Mouse (Mus musculus) mouse embryonic stem cell (cell line): ENCODE results near the gene Pum3.

Experiments used
- in situ Hi-C, 2 experiments: fragments of 300-500 bp; cut with MboI; formaldehyde crosslinking; loops; 1 replicate in 1 of 2; 3 replicates in 1 of 2; pipeline ENCODE4 v1.14.3; 2019 to 2020; ENCODE audit warnings: low sequenced_read_pairs in 2 of 2, low pct_unique_long_range_greater_than_20kb in 1 of 2, mixed read lengths in 1 of 2; ENCODE audit not compliant: unreplicated experiment in 1 of 2

Pum3 gene

GRCm38 (mm10) chr19:27429745-27430251, at the start of gene Pum3:
Gene Pum3, minus strand, starts transcription at chr19:27429825.
- in situ Hi-C loops, result no loop called here

DNA sequence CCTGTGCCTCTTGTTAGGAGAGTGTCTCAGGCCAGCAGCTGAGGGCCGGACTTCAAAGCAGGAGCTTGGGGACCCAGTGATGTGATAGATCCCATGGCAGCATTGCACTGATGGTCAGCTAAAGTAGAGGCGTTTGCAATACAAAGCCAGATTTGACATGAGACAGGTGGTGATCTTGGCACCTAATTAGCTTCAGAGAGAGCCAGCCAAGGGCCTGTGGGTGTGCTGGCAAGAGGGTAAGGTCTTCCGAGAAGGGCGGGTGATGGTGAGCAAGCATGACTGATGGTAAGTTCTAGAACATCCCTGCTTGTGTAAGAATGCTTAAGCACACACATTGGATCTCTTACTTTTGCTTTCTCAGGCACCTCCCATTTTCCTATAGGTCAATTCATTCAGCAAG, 37.1 kb upstream of the Pum3 start:
- in situ Hi-C loops, result loop anchor here in 1 of 2 experiments (10.0 kb wide), 1 partner anchor 208 kb away; no protein-coding TSS in a partner anchor

DNA sequence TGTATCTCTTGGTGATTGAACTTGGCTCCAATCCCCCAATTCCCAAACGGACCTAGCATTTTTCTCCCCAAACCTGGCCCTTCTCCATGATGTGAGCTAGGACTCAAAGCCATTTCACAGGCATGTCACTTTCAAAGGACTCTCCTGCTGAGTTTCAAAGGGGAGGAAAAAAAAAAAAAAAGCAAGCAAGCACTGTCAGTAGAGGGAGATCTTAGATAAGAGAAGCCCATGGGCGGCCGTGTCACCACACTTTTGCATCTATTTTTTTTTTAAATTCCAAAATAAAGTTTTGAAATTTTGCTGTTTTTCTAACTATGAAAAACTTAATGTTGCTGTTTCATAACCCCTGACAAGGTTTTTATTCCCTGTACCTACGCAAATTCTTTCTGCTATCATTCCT, 33.0 kb upstream of the Pum3 start:
- in situ Hi-C loops, result loop anchor here in 1 of 2 experiments (10.0 kb wide), 1 partner anchor 212 kb away; no protein-coding TSS in a partner anchor

DNA sequence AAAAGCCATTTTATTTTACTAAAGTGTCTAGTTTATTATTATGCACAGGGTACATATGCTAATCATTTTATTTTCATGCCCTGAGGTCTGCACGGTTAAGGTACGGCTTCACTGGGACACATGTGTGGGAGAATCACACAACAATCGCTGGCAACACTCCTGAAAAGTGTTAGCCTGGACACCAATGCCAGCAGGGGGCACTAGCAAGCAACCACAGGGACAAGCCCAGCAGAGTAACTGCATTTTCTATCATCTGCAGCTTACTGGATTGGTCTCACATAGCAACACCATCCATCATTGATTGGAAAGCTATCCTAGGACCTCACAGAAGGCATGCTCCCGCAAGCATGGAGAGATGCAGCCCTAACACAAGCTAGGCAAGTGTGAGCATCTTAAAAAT, 20.8 kb upstream of the Pum3 start:
- in situ Hi-C loops, result no loop called here

GRCm38 (mm10) chr19:27447515-27447914, 17.9 kb upstream of the Pum3 start:
- in situ Hi-C loops, result loop anchor here in 1 of 2 experiments (5.0 kb wide), 1 partner anchor 240 kb away; no protein-coding TSS in a partner anchor

DNA sequence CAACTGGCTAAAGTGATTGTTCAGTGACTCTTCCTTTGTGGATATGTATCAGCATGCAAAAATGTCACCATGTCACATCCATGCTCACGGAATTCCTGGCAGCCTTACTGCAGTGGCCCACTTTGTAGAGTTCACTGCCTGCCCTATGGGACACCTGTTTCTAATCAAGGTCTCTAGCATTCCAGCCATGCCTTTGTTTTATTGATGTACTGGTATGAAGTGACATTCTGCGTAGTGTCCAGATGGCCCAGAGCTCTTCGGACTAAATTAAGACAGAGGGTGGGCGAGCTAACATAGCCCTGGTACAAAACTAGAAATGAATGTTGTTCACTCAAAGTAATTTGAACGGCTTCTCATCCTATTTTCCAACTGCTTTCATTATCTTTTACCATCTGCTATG, 11.5 kb upstream of the Pum3 start:
- in situ Hi-C loops, result no loop called here

DNA sequence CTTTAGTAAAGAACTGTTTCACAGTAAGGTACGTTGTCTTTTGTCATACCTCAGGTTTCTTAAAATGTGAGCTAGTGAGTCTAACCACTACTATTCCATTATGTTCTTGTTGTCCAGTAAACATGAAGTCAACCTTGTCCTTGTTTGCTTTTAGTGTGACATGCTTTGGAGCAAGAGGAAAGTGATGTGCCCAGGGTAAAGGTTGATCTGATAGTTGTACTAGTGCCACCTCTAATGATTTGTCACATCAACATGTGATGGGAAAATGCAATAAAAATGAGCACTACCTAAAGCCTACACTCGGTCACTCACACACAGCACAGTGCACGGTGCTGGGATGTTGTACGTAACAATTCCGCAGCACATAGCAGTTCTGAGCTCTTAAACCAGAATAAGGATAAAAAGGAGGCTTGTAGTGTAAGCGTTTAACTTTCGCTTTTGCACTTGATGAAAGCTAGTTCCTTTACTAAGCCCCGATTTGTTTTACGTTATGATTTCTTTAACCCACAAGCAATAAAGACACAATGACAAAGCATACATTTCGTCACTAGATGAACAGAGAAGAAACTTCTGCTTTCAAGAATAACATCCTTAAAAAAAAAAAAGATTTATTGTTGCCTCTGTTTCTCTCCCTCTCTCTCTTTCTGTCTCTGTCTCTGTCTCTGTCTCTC, 8.5 kb upstream of the Pum3 start:
- in situ Hi-C loops, result no loop called here

DNA sequence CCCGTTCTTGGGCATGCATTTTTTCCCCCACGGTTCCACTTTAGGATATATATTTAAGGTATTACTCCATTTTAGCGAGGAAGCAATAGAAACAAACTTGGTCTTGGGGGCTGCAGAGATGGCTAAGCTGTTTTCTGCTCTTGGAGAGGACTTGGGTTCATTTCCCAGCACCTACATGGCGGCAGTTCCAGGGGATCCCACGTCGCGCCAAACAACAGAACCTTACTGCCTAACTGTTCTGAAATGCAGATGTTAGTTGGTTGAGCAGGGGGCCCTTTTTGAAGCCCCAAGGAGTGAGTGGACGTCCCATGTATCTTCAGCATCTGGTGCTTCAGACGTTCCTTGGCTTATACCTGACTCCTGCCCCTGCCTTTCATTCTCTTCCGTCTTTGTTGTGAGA, 781 bp upstream of the Pum3 start:
- in situ Hi-C loops, result no loop called here

- in situ Hi-C loops, result no loop called here
Measured at GRCm38 (mm10) chr19:27429281-27429680, 344 bp downstream of the Pum3 start.

DNA sequence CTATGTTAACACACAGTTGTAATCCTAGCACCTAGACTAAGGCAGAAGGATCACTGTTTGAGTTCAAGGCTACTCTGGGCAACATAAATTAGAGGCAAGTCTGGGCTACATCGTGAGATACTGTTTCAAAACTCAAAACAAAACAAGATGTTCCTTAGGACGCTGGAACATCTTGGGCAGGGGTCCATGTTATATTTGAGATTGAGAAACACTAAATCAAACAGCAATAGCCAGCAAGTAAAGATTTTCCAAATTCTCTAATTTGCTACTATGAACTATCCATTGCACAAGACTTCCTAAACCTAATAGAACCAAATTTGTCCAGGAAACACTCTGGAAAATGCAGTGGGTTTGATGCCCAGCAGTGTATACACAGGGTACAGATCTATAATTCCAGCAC, 1.8 kb downstream of the Pum3 start:
- in situ Hi-C loops, result no loop called here

DNA sequence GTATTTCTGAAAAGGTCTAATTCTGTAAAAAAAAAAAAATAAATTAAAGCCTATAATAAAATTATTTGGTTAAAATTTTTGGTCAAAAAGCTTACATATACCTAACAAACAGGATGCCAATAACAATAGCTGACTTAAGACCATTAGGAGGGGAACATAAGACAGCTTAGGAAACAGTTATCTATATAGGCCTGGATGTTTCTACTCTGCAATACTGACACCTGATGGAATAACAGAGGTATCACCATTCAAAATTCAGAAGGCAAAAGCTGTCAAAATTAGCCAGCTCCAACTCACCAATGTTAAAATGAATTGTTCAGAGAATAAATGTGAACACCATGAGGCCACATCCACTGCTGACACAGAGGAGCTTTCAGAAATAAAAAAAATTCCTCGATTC, 3.2 kb downstream of the Pum3 start:
- in situ Hi-C loops, result no loop called here

DNA sequence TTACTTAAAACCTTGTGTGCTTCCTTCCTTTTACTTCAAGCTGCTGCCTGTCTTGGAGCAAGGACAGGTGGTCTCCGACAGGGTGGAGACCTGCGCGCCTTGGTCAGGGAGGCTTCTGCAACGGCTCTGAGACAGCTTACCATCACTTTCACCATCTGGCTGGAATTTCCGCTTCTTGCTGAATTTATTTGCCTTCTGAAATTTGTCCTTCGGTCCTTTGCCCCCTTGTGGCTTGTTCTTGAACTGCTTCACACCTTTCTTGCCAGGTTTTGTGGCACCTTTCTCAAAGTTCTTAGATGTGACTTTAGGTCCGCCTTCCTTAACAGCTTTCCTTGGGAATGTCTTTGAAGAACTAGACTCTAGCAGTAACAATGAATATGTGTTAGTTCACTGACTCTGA, 4.0 kb downstream of the Pum3 start:
- in situ Hi-C loops, result no loop called here

- in situ Hi-C loops, result no loop called here
Measured at GRCm38 (mm10) chr19:27417375-27417774, 12.2 kb downstream of the Pum3 start.

DNA sequence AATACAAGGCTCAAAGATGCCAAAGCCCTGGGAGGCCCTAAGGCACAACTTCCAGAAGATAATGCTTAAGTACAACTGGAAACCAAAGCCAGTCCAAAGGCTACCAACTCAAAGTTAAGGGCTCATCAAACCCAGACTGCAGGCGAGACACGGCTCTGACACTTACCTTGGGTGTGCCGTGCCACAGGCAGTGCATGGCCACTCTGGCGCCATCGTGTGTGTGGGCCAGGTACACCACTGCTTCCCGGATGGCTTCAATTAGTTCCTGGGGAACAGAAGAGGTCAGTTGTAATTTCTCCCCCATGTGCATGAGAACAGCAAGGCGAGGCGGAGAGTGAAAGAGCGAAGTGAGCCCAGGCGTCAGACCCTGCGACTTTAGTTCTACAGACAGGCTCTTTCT, 13.1 kb downstream of the Pum3 start:
- in situ Hi-C loops, result no loop called here

- in situ Hi-C loops, result no loop called here
Measured at GRCm38 (mm10) chr19:27411340-27411739, 18.3 kb downstream of the Pum3 start.

DNA sequence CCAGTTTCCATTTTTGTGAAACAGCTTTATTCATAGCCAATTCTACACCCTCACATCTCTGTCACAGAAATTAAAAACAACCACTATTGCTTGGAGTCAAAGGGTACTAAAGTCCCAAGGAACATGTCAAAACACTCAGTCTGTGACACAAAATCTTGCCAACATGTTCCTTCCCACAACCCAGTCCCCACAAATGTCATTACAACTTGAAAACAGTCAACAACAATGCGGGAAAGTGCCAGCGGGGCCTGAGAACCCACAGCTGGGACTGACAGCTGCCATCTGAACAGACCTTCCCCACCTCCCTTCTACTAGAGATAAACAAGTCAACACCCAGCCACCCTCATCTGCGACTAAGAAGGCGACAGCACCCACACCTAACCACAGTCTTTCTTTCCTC, 18.9 kb downstream of the Pum3 start:
- in situ Hi-C loops, result no loop called here

DNA sequence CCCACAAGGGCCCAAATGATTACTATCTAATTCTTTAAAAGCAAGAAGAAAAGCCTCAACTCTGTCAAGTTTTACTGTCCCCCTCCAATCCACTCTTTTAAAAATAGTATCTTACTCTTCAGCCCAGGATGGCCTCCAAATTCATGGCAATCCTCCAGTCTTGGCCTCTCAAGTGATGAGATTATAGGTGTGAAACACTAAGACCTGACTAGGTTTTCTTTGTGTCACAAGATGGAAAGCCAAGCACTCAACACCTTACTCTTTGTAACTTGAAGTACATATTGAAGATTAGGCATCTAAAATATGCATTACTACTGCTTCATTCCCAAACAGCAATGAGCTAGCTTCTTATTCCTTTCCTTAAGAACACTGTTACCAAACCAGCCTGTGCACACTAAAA, 19.8 kb downstream of the Pum3 start:
- in situ Hi-C loops, result no loop called here

DNA sequence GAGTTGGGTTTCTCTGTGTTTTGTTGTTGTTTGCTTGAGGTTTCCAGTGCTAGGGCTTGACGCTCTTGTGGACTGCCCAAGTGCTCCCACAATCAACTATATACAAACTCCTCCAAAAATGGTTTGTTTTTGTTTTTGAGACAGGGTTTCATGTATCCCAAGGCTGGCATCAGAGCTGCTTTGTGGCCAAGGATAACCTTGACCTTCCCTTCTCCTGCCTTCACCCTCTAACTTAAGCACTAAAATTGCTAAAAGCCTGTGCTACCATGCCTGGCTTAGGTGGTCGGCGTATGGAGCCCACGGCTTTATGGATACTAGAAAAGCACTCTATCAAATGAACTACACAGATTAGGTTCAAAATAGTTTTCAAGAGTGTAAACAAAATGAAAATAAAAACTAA, 20.4 kb downstream of the Pum3 start:
- in situ Hi-C loops, result no loop called here

- in situ Hi-C loops, result no loop called here
Measured at GRCm38 (mm10) chr19:27397797-27398196, 31.8 kb downstream of the Pum3 start.

- in situ Hi-C loops, result no loop called here
Measured at GRCm38 (mm10) chr19:27397223-27397622, 32.4 kb downstream of the Pum3 start.
